Mouse (Mus musculus): ENCODE measurements at regions not wholly inside any gene's neighbourhood (a gene's known extent, or its start where the extent isn't known, plus 50 kb on each side); places are given as distances from the start of the nearest gene placed in this dataset.
A peak's percentile ranks its signal among the peaks of the same experiment; 100 is the strongest.

DNA sequence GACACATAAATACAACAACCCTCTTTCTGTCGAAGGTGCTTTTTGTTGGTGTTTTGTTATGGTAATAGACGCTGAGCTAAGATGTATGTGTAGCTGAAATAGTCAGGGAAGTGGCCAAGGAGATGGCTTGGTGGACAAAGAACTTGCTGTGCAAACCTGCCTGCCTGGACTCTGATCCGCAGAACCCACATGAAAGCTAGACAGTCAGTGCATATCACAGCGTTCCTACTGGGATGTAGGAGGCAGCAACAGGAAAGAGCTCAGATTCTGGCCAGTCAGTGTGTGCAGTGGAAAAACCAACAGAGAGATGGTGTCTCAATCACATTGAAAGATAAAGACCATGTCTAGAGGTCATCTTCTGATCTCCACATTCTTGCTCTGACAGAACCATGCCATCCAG, 144.1 kb downstream of the Inhbb start:
- H3K27ac ChIP-seq = no peak overlapping the region
- DNase-seq = no peak
- no peak for TF ChIP-seq CTCF (IDR thresholded peaks at IDR 0.05)
- no peak overlapping the region for H3K4me3 ChIP-seq
- intact Hi-C loops (cut with DNase I) = no loop called here

DNA sequence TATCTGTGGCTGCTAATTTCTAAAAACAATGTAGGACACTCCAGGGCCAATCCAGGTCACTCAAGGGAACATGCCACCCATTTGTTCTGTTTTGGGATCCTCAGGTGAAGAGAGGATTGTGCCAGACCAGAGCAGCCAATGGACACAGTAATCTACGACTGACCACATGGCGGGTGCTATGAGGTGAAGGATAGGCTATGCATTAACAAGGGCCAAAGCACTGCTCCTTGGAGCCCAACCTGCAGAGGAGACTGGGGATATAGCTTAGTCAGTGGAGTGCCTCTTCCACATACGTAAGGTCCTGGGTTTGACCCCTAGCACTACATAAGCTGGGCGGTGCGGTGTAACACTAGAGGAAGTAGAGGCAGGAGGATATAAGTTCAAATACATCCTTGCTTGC, 156.0 kb downstream of the Inhbb start:
- intact Hi-C loops (cut with DNase I) = no loop called here
- no peak for DNase-seq
- no peak overlapping the region for H3K4me3 ChIP-seq
- TF ChIP-seq CTCF (IDR thresholded peaks at IDR 0.05) = no peak
- no peak overlapping the region for H3K27ac ChIP-seq

DNA sequence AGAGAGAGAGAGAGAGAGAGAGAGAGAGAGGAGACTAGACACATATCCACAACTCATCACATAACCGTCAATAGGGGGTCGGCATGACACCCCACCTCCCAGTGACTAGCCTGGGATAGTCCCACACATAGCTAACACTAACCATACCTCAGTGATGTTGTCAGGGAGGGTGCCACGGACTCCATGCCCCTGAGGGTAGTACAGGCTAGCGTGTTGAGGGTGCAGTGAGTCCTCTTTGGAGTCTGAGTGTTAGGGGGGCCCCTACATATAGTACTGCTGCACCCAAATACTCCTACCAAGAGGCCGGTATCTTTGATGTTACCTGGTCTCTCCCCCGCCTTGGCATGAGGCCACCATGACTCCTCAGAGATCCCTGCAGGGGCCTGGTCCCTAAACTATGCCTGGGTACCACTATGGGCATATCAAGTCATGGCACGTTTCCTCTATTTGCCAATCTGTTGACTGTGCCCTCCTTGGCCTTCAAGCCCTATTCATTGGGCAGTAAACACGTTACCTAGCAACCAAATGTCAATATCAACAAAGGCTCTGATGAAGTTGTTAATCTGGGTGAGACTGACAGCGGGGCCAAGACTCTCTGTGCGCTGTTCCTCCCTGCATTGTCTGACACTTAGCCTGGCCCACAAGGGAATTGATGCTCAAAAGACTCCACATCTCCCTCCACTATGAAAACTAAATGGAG, 156.7 kb downstream of the Inhbb start:
- intact Hi-C loops (cut with DNase I) = no loop called here
- TF ChIP-seq CTCF (IDR thresholded peaks at IDR 0.05) = no peak

DNA sequence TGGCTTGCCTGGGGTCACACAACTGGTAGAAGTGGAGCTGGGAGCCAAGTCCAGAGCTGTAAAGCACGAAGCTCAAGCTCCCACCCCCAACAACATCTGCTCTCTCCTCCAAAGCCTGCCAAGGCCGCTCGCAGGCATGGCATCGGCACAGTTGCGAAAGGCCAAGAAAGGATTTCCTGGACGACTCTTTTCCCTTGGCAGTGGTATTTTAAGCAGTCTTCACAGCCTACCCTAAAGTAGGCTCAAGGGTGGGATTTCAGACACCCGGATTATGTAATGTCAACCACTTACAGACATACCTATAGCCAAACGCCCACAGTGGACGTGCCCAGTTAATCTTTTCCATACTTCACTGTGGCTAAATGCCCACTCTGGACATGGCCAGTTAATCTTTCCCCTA, 162.6 kb downstream of the Inhbb start:
- no peak overlapping the region for H3K4me3 ChIP-seq
- intact Hi-C loops (cut with DNase I) = no loop called here

More for the DNA sequence above, 156.7 kb downstream of the Inhbb start:
- Histone ChIP-seq H3K27ac (no peak overlapping the region), H3K4me3 (no peak overlapping the region)
- DNase-seq = no peak

DNA sequence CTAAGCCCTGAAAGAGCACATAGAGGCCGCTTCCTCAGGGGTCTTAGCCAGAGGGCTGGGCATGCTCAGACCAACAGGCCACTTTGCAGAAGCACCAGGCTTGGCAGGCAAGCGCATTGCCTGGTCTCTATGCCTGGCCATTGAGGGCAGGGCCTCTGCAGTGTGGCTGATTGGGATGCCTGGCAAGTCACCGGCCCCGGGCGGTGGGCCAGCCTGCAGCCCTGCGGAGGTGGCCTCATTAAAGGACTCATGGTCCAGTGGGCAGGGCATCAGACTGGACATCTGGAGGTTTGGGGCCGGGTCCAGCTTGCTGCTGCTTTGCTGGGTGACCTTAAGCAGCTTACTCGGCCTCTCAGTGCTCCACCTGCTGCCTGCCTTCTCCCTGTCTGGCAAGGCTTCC, 165.3 kb downstream of the Inhbb start:
- TF ChIP-seq CTCF (IDR thresholded peaks at IDR 0.05) = no peak
- intact Hi-C loops (cut with DNase I) = loop anchor here (2.0 kb wide), 1 partner anchor 166 kb away; the partner anchor contains the start of gene Inhbb

More for the DNA sequence above, 162.6 kb downstream of the Inhbb start:
- DNase-seq = peak; percentile 40
- no peak overlapping the region for H3K27ac ChIP-seq
- TF ChIP-seq CTCF (IDR thresholded peaks at IDR 0.05) = no peak

DNA sequence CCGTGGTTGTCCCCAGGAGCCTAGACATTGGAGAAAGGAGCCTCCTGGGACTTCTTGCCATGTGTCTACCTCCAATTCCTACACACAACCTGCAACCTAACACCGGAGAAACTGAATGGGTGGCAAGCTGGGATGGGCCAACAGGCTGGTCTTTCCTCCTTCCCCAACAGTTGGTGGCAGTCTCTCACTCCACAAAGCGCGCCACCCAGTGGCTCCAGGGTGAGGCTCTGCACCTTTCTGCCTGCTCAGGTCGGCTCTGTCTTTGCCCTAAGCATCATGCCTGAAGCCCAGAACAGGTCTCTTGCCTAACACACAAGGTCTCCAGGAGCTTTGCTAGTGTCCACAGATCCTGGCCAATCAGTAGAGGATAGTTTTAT, 166.0 kb downstream of the Inhbb start:
- intact Hi-C loops (cut with DNase I) = loop anchor here (2.0 kb wide), 1 partner anchor 167 kb away; the partner anchor contains the start of gene Inhbb
- Histone ChIP-seq H3K4me3 (no peak overlapping the region), H3K27ac (no peak overlapping the region)
- DNase-seq = no peak
- no peak; the same call in 1 of the 2 replicates for TF ChIP-seq CTCF (IDR thresholded peaks at IDR 0.05)

More for the DNA sequence above, 165.3 kb downstream of the Inhbb start:
- Histone ChIP-seq H3K4me3 (no peak overlapping the region), H3K27ac (no peak overlapping the region)
- DNase-seq = peak; percentile 74

DNA sequence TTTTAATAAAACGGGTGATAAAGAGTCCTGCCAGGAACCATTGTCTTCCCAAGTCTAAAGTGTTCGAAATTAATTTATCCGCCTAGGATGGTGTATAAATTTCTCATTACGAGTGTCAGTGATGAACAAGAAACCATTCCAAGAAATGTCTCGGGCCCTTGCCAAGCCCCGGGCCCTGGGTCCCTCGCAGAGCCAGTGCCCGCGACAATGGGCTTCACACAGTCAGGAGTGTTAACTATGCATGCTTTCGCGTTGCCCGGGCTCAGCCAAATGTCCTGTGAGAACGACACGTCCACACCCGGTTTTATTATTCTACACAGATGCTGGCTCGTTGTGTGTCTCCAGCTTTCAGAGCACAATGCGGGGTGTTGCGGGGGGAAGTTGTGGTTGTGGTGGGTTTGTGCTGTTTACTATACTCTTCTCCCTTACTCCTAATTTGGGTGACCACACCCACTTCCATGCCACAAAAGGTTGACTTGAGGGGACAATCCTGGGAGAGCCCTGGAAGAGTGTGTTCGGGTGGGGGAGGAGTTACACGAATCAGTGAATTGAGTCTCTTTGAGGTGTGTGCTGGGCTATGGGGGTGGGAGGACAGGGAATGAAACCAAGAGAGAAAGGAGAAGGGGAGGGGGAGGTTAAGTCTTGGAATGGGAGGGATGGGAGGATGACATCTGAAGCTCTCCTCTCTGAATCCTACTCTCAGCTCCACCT, 166.5 kb downstream of the Inhbb start:
- DNase-seq = no peak
- intact Hi-C loops (cut with DNase I) = loop anchor here (2.0 kb wide), 1 partner anchor 167 kb away; the partner anchor contains the start of gene Inhbb
- TF ChIP-seq CTCF (IDR thresholded peaks at IDR 0.05) = no peak
- Histone ChIP-seq H3K27ac (no peak overlapping the region), H3K4me3 (no peak overlapping the region)

DNA sequence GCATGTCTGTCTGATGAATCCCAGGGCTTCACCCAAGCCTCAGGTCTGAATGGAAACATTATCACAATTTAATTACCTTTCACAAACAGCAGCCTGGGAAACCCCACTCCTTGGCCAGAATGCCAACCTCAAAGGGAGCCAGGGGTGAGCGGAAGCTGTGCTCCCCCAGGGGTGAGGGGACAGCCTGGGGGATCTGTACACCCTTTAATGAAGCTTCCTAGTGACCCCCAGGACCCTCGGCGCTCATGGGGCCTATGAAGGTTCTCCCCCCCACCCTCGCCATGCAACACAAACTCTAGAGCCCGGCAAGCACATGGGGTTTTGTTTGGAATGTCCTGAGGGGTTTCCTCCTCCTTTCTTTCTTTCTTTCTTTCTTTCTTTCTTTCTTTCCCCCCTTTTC, 167.1 kb downstream of the Inhbb start:
- Histone ChIP-seq H3K27ac (no peak overlapping the region), H3K4me3 (no peak overlapping the region)
- intact Hi-C loops (cut with DNase I) = no loop called here
- TF ChIP-seq CTCF (IDR thresholded peaks at IDR 0.05) = no peak
- no peak for DNase-seq

- intact Hi-C loops (cut with DNase I) = no loop called here
- H3K27ac ChIP-seq = no peak overlapping the region
- peak; percentile 32 for DNase-seq
- no peak for TF ChIP-seq CTCF (IDR thresholded peaks at IDR 0.05)
- no peak overlapping the region for H3K4me3 ChIP-seq
Measured at GRCm38 (mm10) chr1:119253371-119253851, 168.6 kb downstream of the Inhbb start.

DNA sequence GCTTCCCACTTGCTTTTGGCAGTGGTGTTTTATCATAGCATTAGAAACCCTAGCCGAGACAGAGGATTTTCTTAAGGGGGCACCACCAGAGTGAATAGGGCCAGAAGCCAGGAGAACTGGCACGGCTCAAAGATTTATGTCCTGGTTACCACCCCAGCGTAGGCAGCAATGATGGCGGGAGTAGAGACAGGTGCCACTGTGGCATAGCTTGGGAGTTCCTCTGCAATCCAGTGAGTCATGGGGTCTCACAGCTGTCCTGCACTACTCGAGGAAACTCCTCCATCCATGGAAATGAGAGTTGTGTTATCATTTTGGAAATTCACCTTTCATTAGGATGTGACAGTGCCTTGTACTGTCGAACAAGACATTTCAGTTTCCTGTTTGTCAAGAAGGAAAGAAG, 169.6 kb downstream of the Inhbb start:
- no peak for TF ChIP-seq CTCF (IDR thresholded peaks at IDR 0.05)
- DNase-seq = no peak
- Histone ChIP-seq H3K27ac (no peak overlapping the region), H3K4me3 (no peak overlapping the region)
- intact Hi-C loops (cut with DNase I) = no loop called here

DNA sequence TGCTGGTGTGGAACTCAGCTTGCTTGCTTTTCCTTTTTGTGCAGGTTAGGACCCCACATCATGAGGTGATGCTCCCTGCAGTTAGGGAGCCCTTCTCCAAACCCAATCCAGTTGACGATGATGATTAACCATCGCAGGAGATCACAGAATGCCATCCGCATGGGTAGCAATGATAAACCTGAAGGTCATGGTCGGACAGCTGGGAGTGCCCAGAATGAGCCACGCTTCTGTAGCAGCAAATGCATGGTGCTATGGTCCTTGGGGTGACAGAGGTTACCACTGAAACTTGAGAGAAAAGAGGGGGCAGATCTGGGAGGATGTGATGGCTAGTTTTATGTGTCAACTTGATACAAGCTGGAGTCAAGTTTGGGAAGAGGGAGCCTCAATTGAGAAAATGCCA, 170.3 kb downstream of the Inhbb start:
- Histone ChIP-seq H3K4me3 (no peak overlapping the region), H3K27ac (no peak overlapping the region)
- no peak for DNase-seq
- intact Hi-C loops (cut with DNase I) = no loop called here
- TF ChIP-seq CTCF (IDR thresholded peaks at IDR 0.05) = no peak

- TF ChIP-seq CTCF (IDR thresholded peaks at IDR 0.05) = no peak
- intact Hi-C loops (cut with DNase I) = no loop called here
- H3K27ac ChIP-seq = no peak overlapping the region
- no peak overlapping the region for H3K4me3 ChIP-seq
- no peak for DNase-seq
Measured at GRCm38 (mm10) chr1:119248776-119249495, 173.1 kb downstream of the Inhbb start.

DNA sequence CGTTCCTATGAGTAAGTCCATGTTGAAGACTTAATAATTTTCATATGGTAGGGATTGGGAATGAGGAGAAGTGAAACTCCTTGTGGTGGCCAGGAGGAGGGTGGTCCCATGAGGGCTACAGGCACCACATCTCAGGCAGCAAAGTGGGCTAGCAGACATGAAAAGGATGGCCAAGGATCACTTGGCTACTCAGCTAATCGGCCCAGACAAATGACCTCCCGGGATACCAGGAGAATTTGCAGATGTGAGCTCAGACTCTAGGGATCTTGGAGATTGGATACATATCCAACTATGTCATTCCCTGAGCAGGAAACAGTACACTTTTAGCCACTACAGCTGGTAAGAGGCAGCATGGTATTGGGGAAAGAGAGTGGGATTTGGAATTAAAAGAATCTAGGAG, 174.9 kb downstream of the Inhbb start:
- Histone ChIP-seq H3K27ac (no peak overlapping the region), H3K4me3 (no peak overlapping the region)
- DNase-seq = no peak
- no peak for TF ChIP-seq CTCF (IDR thresholded peaks at IDR 0.05)
- intact Hi-C loops (cut with DNase I) = no loop called here

All from gastrocnemius, adult 2 months (tissue).